Mouse (Mus musculus) heart, postnatal 36 days (tissue): ENCODE results near the gene Cntfr. TPM values are rescaled to one million over a fixed set of nuclear protein-coding genes. Genes with fewer than 3 reads are reported as not detected.

ENCODE experiments used
- DNase-seq, 2 experiments: peaks; one replicate each; pipeline ENCODE4 v3.0.0; 2021 to 2022
- intact Hi-C: fragments of 180-260 bp; cut with DNase I; formaldehyde crosslinking; loops from one replicate; pipeline ENCODE4 v1.15.1; 2025
- total RNA-seq, 2 experiments: library from RNA; stranded (reverse); gene quantifications; 2 replicates each; pipeline ENCODE4 v1.2.3; 2021

Gene Cntfr
- total RNA-seq = 1 to 10 TPM; 2.6 to 3.8 TPM

DNA sequence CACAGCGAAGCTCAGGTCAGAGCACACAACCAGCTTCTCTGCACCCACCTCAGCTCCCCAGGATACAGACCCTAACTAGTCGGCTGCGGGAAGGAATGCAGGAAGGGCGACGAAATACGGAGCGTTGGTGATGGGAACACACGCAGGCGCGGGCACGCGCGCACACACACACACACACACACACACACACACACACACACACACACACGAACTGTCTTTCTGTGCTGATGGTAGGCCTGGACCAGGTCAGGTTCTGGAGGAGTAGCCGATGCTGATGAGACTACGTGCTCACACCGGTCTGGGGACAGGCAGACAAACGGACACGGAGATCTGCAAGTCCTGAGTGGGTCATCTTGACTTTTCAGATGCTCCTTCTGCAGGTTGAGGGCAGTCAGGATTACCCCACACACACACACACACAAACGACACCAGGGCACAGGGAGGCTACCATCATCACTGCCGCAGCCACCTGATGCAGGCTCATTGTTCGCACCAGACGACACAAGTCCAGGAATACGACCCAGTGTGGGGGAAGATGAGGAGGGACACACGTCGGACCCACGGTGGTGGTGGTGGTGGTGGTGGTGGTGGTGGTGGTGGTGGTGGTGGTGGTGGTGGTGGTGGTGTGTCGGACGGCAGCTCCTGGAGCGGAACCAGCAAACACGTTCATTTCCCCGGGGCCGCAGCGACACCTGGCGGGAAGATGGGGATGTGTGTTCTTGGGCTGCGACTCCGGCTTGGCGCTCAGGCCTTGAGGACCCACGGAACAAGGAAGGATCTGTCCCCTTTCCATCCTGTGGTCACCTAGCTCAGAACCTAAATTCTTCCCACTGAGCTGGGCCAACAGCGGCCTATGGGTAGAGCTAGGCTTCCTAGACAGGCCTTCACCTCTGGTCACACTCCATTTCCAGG, at the start of gene Cntfr:
Gene Cntfr (minus strand): TSS at position 160 of the 912 bp plus-strand sequence.
- intact Hi-C loops = loop anchor here (2.0 kb wide), 1 partner anchor 44 kb away; no protein-coding TSS in a partner anchor
- DNase-seq = peak; percentile 86 to 89

DNA sequence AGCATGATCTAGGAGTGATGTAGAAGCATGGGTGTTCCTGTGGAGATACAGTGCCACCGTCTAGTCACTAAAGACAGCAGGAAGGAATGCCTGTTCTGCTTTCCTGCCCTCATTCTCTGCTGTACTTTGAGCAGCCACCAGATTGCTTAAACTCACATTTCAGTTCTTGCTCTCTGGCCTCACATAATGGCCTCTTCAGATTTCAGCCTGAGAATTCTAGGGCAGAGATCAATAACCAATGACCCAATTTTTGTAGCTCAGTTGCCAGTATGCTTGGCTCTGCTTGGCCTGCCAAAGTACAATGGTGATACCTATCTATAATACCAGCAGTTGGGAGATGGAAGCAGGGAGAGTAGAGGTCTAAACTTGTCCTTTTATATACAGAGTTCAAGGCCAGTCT, 48.1 kb upstream of the Cntfr start:
- intact Hi-C loops = no loop called here
- DNase-seq = no peak

DNA sequence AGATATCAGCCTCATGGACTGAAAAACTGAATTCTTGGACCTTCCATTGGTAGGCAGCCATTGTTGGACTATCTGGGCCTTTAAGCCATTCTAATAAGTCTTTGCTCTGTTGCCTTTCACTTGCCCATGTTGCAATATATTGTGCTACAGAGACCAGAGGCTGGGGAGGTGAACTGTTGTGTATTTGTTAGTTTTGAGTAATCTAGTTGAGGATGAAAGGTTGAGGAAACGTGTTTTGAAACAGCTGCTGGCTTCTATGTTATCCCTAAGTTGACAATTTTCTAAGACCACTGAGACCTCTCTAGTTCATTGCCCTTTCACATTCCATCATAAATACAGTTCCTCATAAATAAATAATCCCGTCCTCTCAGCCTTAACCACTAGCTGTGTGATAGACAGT, 47.2 kb upstream of the Cntfr start:
- DNase-seq = no peak
- intact Hi-C loops = no loop called here

DNA sequence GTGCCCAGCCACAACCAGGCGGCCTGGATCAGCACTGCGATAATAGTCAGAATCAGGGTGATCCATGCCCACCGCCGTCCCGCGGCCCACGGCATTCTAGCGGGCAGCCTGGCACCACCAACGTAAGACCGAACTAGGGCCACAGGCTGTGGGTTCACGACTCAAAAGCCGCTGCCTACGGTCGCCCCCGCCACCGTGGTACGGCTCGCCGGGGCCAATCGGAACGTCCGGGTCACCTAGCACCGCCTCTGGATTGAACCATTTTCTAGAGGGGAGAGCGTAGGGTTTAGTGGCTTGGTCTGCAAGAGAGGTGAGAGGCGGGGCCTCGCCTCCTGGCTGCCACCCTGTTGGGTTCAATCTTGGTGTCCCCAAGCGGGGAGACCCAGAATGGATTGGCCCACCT, 44.3 kb upstream of the Cntfr start:
- intact Hi-C loops = no loop called here
- peak; percentile 89 to 93 for DNase-seq

DNA sequence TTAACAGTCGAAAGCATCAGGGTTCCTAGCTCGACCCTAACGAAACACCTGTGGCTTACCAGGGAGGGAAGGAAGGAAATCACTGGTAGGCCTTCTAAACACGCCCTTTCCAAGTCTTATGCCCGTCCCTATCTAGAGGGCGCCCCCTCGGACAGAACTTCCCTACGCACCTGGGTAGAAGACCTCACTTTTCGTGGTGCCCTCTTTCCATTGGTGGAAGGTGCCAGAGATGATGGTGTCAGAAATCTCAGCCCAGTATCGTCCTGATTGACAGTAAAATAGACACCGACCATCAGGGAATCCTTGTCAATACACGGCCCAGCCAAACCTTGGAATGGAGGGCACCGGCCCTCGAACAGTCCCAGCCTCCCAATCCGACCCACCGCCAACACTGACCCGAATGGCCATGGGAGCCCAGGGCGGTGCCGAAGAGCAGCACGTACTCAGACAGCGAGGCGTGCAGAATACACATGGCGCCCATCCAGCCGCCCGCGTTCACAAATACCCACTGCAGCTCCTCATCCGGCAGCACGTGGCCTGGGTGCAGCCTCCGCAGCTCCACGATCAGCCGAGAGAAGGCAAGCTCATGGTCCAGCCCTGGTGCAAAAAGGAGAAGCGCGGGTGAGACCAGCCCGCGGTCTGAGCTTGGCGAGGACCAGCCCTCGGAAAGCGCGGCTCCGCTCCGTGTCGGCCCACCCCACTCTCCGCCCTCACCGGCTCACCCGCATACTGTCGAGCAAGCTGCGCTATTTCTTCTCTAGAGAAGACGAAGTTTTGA, 43.7 kb upstream of the Cntfr start:
- intact Hi-C loops = no loop called here
- peak in 1 of 2 experiments; percentile 22 for DNase-seq

DNA sequence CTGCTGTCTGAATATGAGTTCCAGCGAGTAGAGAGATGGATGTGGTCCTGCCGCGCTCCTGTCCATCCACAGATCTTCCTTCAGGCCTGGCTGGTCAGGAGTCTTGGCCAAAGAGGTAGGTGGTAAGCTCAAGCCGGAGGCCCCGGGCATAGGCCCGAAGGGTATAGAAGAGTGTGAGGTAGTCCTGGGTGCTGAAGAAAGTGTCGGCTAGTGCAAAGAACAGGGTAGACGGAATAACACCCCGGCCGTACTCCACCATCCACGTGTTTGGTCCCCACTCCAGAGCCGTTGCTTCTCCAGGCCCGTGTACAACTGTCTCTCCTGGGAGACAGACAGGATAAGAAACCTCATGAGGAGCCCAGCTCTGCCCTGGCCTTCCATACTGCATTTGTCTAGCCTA, 42.4 kb upstream of the Cntfr start:
- intact Hi-C loops = no loop called here
- no peak for DNase-seq

DNA sequence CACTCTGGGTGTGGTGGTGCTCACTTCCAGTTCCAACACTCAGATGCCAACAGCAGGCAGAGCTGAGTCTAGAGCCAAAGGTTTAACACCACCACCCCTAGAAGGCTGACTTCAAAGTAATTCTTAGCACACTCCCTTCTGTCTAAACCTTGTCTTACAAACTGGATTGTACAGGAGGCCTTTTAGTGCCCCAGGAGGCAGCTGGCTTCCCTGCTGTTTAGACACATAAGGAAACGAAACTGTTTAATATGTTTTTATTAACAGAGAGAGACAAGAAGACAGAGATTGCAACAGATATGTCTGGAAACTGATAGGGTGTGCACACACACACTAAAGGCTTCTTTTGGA, 41.3 kb upstream of the Cntfr start:
- no peak for DNase-seq
- intact Hi-C loops = no loop called here

DNA sequence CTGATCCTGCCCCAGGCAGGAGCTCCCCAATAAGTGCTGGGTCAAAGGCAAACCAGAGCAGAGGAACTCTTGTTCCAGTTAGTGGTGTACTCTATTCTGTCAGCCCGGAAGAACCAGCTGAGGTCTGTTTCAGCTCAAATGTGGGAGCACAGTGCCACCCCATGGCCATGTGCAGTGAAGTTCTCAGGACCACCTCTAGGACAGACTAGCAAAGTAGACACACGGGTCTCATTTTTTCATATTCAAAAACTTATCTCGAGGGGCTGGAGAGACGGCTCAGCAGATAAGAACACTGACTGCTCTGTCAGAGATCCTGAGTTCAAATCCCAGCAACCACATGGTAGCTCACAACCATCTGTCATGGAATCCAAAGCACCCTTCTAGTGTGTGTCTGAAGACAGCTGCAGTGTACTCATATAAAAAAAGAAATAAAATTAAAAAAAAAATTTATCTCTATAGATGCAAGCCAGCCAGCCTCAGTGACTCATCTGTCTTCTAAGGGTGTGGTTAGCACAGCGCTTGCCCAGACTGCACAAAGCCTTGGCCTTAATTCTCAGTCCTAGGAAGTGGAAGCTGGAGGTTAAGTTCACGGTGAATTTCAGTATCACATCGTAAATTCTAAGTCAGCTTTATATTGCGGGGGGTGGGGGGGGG, 40.8 kb upstream of the Cntfr start:
- intact Hi-C loops = loop anchor here (1.0 kb wide), 1 partner anchor 23 kb away; no protein-coding TSS in a partner anchor
- DNase-seq = peak; percentile 69 to 73

DNA sequence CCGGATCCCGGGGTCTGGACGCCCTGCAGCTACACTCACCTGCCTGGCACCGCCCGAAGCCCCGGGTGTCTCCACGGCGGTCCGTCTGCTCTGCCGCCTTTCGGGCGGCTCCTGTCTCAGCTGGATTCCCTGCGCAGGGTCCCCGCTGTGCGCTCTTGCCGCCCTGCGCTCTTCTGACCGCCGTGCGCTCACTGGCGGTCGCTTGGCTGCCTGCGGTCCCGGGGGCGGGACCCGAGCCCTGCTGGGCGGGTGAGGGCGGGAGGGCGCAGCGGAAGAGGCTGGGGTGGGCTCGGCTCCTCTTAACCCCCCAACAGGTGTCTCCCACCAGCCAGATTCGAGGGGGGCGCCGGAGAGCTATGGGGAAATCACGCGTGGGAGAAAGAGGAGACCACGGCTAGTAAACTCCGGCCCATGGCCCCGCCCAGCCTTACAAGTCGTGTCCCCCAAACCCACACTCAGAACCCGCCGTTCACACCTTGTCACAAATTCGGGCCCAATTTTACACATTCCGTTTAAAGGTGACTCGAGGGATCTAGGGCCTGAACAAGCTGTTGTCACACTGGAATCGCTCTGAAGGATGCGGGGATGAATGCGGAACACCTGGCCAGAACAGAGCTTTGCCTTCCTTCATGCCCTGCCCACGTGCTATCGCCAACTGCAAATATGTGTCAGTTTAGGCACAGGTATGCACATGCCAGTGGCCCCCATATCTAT, 34.3 kb upstream of the Cntfr start, which contains the start of gene Arid3c:
Gene Arid3c (minus strand): TSS at position 91 of the 714 bp plus-strand sequence.
- intact Hi-C loops = no loop called here

DNA sequence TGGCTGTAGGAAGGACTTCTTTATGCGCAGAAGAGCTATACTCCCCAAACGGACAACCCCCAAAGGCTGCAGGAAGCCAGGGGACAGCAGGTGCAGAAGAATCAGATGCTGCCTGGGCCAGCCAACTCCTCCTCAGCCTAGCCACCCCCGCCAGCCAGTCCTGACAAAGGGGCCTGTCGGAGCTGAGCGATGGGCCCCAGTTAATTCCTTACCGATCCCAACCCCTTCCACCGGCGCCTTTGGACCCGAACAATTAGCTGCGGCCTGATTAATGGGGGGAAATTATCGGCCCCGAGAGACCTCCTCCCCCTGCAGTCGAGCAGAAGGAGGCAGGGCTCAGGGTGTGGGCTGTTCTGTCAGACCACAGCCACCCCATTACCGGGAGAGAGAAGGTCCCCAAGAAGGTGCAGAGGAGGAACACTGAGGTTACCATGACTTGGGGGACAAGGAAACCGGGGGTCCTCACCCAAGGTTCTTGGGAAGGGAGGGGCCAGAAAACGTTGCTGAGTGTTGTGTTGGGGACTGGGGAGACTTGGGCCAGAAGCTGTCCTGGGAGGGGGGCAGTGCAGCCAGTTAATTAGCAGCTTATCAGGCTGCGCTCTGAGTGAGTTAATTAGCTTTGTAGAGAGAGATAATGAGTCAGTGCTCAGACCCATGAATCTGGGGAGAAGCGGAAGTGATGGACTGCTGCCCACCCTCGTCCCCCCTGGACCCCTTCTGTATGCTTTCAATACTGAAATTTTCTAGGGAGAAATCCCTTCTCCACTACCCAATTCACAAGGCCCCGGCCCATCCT, 30.1 kb upstream of the Cntfr start:
- no peak for DNase-seq
- intact Hi-C loops = no loop called here

More for the DNA sequence above, 34.3 kb upstream of the Cntfr start, which contains the start of gene Arid3c:
- no peak for DNase-seq

DNA sequence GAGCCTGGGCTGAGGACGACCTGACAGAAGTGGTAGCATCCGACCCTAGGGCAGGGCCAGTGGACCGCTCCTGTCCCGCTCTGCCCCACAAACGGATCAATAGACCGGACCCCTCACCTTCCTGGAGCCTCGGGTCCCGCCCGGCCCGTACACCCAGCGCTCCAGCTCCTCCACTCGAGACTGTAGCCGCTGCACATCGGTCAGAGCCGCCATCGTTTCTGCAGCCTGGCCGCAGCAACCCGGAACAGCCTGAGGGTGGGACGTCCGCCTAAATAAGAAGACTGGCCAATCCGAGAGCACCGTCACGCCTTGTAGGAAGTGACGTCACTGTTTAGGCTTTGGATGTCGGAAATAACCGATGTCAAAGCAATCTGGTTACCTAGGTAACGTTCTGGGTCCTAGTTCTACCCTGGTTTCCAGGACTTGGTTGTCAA, 26.0 kb upstream of the Cntfr start, which contains the start of gene Dctn3:
Gene Dctn3 (minus strand): TSS at position 253 of the 434 bp plus-strand sequence.
- intact Hi-C loops = no loop called here
- peak; percentile 84 to 85 for DNase-seq

DNA sequence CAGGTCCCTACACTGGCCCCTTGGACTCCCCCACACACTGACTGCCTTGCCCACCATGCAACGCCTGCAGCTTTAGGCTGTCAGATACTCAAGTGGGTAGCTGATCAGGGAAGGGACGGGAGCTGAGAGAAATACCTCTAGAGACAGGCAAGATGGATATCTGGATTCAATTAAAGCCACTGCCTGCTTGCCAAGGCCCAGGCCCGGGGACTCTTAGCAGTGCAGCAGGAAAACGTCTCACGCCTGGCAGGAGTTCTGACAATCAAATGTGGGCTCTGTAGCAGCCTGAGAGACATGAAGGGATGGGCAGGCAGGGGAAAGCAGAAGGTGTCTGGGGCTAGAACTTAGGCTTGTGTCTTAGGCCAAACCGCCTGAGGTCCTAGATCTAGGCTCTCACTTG, 19.9 kb upstream of the Cntfr start:
- intact Hi-C loops = no loop called here
- no peak for DNase-seq

DNA sequence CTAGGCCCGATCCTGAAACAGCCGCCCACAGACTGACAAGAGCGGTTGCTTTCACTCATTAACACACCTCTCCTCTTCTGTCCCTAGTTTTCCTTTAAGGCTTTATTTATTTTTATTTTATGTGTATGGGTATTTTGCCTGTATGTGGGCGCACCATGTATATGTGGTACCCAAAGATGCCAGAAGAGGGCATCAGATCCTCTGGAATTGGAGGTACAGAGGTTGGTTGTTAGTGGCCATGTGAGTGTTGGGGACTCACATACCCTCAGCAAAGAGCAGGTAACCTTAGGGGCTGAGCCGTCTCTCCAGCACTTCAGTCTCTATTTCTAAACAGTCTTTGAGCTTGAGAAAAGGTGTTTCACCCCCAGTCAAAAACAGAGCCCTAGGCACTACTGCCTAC, 18.7 kb upstream of the Cntfr start:
- intact Hi-C loops = no loop called here
- DNase-seq = no peak

DNA sequence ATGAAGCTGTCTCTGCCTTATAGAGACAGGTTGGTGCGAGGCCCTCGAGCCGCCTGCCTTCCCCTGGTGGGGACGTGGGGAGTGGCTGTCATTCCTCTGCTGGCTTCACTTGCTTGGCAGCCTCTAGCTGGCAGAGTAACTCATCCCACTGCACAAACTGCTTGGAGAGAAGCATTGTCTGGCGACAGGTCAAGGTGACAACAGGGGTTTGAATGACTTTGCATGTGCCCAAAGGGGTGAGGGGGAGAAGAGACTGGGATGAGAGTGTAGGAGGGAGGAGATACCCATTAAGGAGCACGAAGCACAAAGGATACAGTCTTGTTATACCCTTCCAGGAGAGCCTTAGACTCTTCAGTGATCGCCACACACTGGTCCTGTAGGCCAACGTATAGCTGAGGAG, 18.2 kb upstream of the Cntfr start:
- DNase-seq = no peak

DNA sequence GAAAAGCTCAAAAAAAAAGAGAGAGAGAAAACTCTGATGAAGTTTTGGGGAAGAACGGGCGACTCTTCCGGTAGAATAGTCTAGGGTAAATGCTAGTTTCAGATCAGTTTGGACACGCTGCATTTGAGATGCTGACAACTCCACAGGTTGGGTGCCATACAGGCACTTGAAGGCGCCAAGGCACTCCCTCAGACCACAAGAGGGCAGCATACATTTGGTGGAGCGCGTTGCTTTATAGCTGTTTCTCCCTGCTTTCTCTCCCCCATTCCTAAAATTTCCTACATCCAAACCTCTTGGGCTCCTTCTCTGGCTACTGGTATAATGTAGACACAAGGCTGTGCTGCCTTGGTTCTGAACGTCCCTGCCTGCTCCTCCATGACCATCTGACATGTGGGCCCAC, 17.4 kb upstream of the Cntfr start:
- intact Hi-C loops = loop anchor here (1.0 kb wide), 1 partner anchor 23 kb away; no protein-coding TSS in a partner anchor
- DNase-seq = peak; percentile 67 to 68

More for the DNA sequence above, 18.2 kb upstream of the Cntfr start:
- intact Hi-C loops = no loop called here

DNA sequence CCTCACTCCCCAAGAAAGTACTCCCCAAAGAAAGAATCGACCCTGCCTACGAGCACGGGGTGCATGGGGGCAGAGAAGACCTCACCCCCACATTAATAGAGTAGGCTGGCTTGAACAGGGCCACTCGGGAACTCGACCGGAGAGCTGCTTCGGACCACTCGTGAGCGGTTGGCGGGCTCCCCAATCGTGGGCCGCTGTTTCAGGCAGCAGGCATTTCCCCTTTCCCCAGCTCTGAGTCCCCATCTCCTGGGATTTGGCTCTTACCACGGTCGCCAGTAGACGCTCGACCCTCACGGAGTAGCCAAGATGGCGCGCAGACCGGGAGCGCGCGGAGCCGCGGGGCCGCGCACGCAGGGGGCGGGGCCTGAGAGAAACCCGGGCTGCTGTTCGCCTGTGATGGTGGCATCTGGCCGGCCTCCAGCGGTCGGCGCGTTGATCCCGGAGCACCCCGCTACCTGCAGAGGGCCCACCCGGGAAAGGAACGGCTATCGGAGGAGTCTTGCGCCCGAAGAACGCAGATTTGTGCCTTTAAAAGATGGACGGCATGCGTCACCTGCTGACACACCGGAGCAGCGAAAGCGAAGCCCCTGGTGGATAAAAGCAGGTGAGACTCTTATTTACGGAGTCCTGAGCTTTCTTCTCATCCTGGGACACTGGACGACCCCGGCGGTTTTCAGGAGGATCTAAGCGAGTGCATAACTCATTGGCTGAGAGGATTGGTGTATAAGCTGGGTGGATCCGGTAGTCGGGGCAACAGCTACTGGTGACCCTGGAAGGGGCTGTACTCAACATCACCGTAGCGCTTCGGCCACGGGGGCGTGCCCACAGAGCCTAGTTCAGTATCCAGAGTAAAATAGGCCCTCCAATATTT, 16.5 kb upstream of the Cntfr start, which contains the start of gene Rpp25l:
Gene Rpp25l (minus strand): TSS at position 338 of the 871 bp plus-strand sequence.
- DNase-seq = peak; percentile 86 to 88
- intact Hi-C loops = loop anchor here (1.0 kb wide), 1 partner anchor 24 kb away; no protein-coding TSS in a partner anchor

DNA sequence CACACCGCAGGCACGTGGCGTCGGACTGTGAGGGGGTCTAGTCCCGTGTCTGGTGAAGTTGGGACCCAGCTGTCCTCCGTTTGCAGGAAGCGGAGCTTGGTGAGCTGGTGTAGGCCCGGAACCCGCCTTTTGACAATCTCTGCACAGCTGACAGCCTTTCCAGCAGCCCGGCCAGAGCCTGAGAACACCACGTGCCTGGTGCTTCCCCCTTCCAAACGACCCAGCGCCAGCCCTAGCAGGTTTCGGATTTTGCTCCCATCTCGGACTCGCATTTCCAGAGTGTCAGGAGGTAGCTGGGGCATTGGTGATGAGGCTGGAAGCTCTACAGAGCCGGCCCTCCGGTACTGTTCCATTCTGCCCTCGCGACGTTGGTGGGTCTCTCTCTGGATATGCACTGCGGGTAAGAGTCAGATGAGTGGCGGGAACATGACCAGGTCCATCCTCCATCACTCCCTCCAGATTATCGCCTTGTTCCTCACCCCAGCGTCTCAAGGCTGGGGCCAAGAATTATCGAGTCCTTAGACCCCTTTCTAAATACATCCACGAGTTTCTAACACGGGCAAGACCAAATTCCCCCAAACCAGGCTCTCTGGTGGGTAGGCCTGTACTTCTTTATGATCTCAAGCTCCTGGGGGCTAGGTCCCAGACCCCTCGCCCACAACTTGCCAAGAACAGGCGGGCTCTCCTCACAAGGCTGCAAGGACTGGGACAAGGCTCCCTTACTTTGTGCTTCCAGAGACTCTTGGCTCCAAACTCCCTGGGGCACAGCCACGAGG, 15.7 kb upstream of the Cntfr start:
- intact Hi-C loops = no loop called here

More for the DNA sequence above, 15.7 kb upstream of the Cntfr start:
- DNase-seq = peak in 1 of 2 experiments; percentile 44
